Mouse (Mus musculus) CD8-positive naive resting alpha-beta T cell, adult 2 months (primary cell): ENCODE data around the gene Abl1.

Source experiments
- DNase-seq, 2 experiments: peaks; one replicate each; pipeline ENCODE4 v3.0.0; 2022; ENCODE audit warnings: low read depth in 2 of 2, low spot score in 2 of 2

Gene Abl1

DNA sequence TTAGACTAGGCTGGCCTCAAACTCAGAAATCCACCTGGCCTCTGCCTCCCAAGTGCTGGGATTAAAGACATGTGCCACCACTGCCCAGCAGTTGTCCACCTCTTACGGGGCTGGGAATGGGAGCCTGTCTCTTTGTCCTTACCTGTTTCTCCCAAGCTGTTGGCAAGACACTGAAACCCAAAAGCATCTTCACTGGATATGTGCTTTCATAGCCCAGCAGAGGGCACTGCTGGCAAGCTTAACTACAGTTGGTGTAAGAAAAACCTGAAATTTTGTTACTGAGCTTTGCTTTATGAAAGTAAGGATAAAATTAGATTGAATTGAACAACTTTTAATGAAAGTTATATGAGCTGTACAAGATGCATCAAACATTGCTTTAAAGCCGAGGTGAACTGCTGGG, 4.5 kb upstream of the Abl1 start:
- DNase-seq = peak; percentile 40 to 60

DNA sequence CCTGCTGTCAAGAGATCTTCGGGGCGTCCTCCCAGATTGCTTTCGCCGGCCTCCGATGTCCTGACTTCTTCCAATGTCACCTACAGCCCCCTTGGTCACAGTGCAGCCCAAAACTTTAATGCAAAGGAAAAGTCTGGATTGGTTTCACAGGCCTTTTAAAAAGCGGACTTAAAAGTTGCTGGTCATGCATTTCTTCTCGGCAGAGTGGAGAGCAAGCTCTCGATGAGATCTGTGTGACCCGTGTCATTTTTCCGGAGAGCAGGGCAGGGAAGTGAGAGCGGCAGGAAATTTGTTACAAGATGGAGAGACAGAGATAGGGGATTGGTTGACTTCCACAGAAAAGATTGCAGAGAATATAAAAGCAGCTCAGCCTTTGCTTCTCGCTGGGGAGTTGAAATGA, 869 bp downstream of the Abl1 start:
- DNase-seq = no peak

DNA sequence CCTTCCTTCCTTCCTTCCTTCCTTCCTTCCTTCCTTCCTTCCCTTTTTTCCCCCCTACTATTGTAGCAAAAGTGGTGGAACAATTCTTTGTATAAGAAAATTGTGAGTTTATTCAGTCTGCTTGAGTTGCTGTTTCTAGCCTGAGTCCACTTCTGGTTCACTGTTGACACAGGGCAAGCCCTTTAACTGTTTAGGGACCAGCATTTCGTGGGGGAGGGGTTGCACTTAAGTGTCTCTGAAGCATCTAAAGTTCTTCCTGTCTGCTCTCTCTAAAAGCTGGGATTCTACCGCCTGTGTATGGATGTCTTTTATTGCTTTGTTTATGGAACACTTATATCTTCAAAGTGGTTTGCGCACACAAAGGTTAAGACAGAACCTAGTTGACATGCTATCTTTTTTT, 1.9 kb downstream of the Abl1 start:
- no peak for DNase-seq

DNA sequence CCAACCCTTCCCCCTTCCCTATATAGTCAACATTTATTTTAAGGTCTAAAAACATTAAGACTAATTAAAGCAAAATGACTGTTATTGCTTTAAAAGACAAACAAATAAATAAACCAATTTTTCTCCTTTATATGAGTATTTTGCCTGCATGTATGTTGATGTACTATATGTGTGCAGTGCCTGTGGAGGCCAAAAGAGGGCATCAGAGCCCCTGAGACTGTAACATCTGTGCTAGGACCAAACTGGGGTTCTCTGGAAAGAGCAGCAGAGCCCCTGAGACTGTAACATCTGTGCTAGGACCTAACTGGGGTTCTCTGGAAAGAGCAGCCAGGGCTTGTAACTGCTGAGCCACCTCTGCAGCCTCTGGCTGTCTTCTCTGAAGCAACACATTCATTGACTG, 10.0 kb downstream of the Abl1 start:
- no peak for DNase-seq

DNA sequence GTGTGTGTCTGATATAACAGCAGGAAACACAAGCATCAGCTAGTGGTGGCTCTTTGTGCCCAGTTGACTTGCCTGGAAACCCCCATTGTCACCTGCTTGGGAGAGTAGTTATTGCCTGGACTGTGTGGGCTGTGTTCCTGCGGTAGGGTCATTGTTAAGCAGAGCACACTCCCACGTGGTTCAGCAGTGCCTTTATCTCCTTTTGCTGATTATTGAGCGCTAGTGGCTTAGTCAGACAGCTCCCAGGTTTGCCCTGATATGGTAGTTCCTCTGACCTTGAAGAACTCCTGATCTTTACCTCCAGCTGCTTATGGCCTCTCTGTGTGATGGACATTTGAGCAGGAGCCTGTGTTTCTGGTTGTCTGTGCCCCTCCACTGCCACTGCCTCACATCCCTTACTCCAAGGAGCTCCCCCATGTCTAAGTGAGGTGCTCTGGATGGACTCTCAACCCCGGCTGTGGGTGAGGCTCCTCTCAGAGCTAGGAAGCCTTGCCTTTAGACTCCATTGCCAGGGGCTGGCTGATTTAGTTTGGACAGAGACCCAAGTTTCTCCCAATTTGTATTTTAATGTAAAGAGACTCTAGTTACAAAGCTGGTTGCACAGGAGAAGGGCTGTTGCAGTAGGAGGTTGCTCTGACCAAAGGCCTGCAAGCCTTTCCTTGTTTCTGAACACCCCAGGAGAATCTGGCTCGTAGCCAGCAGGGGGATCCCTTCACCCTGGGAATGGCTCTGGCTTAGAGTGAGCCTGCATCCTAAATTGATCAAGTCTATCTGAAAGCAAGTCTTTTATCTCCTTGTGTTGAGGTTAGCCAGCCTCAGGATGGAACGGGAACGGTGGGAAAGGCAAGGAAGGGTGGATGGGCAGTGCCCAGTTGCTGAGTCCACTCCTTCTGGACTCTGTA, 12.6 kb downstream of the Abl1 start:
- no peak for DNase-seq

DNA sequence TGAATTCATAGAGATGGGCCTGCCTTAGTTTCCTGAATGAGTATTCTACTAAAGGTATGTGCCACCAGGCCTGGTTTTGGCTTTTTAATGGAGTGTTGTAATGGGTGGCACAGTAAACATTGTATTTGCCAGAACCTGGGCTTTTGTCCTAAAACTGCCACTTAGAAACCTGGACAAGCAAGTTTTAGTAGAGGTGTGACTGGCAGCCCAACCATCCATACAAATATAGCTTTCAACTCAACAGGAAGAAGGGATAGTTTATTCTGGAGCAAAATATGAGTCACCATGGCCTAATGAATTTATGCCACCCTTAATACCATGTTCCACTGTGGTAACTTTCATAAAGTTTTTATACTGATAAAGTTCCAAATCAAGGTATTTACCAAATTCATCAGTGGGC, 15.1 kb downstream of the Abl1 start:
- no peak for DNase-seq

DNA sequence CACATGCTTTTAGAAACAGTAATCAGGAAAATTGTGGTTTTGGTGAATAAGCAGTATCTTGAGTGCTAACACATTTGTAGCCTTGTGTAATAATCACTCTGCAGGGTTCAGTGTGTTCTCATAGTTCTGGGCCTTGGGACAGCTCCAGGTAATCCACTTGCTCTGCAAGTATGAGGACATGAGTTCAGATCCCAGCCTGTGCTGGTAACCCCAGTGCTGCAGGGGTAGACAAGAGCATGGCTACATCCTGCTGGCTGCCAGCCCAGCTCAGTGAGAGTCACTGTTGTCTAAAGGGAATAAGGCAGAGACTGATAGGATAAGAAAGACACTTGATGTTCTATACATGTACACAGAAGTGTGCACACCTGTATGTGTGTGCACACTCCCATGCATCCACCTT, 17.7 kb downstream of the Abl1 start:
- DNase-seq = no peak

DNA sequence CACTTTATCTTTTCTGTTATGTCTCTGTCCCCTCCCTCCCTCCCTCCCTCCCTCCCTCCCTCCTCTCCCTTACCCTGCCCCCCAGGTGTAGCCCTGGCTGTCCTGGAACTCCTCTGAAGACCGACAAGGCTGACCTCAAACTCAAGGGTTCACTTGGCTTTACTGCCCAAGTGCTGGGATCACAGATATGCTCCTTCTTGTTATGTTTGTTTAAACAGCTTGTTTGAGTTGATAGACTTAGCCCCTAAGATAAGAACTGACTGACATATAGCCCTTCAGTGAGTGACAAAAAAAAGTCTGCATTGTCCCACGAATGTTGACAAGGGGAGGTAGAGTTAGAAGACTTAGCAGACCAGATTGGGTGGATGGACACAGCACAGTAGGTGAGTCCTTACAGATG, 18.4 kb downstream of the Abl1 start:
- no peak for DNase-seq

DNA sequence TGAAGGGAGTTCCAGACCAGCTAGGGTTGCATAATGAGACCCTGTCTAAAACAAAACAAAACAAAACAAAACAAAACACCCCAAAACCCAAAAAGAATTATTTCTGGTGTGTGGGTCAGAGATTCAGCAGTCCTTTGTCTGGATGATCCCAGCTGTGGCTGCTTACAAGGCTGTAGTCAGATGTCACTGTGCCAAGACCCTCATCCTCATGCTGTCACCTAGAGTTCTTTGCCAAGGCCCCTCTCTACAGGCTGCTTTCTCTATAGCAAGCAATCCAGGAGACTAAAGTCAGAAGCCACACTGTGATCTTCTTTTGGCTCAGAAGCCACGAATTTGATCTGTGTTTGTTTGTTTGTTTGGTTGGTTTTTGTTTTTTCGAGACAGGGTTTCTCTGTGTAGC, 24.5 kb downstream of the Abl1 start:
- DNase-seq = no peak

DNA sequence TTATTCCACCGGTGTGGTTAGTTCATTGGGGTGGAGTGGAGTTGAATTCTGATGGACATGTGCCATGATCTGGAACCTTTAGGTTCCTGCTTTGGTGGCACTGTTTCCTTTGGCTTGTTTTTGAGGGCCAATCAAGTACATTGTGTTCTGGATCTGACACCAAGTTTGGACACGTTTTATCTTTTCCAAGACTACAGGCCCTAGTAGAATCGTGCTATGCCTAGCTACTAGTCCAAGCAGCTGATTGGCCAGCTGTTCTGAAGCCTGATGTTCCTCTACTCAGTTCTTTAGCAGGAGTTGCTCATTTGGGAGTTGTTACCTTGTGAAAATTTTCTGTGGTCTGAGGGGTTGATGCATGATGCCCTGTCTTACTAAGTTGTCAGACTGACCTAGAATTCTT, 25.6 kb downstream of the Abl1 start:
- no peak for DNase-seq

DNA sequence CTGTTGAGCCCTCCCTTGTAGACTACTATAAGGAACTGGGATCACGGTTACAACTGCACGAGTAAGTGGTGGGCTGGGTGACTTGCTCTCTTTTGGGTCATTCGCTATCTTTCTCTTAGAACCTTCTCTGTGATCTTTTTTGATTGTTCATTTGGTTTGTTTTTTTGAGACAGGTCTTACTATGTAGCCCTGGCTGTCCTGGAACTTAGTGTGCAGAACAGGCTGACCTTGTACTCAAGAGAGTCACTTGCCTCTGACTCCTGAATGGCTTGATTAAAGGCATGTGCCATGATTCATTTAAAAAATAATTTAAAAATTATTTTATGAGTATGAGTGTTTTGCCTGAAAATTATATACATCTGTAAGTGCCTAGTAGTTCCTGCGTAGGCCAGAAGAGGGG, 26.6 kb downstream of the Abl1 start:
- no peak for DNase-seq

DNA sequence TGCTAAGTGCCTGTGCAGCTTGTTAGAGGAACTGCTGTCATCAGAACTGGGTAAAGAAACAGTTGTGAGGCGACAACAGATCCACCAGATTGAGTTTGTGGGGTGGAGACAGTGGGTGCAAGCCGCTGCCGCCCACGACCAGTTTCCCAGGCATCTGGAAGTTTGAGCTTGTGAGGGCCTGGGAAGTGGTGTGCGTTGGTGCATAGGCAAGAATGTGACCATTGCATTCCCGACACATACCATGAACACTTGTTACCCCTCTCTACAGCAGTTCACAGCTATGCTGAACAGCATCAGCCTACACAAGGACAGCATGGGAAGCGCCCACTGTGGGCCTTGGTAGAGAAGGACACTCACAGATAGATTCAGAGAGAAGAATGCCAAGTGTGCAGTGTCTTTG, 27.8 kb downstream of the Abl1 start:
- DNase-seq = no peak

DNA sequence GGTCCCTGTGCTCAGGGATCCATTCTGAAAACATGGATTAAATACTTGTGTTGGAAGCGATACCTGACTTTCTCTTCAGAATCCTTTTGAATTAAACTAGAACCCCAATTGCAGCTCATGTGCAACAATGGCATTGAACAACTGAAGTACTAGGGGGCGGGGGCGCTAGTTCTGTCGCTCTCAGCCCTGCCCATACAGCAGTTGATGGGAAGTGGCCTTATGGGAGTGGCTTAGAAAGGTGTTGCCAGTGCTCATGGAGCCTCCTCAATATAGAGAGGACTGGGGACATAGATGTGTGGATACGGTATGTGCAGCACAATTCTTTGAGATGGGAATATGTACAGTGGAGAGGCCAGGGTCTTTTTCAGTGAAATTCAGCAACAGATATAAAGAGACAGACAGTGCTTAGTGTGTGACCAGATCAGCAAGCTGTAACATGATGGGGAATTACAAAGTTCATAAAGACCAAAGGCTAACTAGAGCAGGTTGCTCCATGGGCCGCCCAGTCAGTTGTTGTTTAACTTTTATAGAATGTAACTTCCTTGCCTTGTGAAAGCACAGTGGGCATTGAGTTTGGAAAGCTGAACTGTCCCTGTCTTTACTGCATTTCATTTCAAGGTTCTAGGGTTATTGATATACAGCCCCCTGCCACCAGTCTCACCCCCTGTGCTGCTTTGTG, 31.2 kb downstream of the Abl1 start:
- DNase-seq = no peak

DNA sequence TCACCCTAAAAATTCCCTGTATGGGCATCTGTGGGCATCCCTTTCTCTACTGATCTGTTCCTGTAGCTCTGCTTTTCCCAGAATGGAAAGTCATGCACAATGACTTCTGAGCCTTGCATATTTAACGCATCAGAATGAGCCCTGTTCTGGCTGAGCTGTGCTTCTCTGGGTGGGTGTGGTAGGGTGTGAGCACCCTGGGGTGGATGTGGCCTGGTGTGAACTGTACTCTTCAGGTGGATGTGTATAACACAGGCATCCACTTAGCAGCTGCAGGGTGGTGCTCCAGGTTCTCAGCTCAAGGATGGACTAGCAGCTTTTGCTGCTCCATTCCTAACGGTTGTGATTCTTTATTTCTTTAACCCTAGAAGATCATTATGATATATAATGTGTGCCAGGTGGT, 31.8 kb downstream of the Abl1 start:
- no peak for DNase-seq

DNA sequence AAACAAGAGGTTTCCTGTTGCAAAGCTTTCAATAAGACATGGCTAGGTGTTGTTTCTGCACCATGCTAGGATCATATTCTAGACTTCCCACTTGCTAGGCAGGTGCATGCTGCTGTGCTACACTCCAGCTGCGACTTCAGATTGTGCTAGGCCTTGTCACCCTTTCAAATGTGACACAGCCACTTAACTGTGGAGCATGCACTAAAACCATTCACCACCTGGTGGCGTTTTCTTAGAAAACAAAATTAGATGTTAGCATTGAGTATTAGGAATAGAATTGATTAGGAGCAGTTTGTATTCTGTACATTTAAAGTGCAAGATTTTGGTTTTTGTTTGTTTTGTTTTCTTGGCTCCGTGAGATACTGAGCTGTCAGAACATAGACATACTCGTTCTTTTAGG, 32.6 kb downstream of the Abl1 start:
- DNase-seq = no peak

DNA sequence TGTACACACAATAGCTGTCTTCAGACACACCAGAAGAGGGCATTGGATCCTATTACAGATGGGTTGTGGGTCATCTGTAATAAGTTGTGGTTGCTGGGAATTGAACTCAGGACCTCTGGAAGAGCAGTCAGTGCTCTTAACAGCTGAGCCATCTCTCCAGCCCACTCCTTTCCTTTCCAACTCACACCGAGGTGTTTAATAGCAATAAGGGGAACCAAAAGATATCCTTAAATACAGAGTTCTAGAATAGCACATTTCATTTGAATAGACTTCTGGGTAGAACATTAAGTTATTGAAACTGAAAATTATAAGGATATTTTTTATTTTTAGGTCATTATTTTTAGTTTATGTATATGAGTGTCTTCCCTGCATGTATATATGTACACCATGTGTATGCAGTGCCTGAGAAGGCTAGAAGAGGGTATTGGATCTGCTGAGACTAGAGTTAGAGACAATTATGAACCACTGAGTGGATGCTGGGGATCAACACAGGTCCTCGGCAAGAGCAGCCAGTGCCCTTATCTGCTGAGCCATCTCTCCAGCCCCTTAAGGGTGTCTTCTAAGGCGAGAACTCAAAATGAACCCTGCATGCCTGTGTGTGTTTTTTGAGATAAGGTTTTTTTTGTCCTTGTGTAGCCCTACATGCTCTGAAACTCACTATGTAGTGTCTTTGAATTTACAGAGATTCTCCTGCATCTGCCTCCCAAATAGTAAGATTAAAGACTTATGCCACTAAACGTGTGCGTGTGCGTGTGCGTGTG, 36.7 kb downstream of the Abl1 start:
- DNase-seq = no peak

DNA sequence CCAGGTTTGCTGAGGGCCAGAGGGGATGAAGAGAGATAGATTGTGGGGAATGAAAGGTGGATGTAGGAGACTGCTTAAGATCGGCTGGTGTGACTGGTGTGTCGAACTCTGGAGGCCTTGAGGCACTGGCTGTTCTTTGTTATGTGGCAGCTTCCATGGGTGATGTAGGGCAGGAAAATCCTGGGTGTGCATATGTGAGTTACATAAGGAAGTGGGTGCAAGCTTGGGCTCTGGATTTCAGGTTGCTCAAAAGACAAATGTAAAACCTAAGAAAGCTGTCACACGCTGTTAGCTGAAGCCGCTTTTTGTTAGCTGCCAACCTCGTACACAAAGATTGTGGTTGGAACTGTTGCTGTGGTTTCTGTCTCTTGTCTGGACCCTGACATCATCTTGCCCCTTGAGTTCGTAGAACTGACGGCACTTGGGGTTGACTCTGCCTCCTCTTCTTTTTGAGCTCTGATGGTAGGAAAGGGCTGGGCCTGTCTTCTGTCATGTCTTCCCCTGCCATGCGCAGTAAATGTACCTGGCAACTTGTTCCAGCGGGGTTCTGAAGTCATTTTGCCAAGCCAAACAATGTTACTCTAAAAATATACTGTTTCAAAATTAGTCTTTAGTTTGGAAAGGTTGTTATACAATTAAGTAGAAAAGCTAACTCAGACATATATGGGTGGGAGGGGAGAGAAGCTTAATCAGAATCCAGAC, 39.6 kb downstream of the Abl1 start:
- DNase-seq = peak; percentile 46 to 52

DNA sequence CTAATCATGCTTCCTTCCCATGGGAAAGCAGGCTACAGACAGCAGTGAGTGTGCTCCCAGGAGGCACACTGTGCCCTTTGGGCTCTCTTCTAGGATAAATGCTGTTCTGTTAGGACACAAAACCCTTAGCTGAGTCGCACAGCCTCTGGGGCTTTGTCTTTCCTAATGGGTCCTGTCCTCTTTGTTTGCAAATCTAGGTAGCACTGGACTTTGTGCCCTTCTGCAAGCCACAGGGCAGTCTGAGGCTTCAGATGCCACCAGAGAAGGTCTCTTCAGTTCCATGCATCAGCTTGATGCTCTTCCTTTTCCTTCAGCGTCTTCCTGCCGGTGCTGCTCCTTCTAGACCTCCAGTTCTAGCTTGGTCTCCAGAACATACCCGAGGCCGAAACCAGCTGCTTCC, 42.5 kb downstream of the Abl1 start:
- DNase-seq = no peak

DNA sequence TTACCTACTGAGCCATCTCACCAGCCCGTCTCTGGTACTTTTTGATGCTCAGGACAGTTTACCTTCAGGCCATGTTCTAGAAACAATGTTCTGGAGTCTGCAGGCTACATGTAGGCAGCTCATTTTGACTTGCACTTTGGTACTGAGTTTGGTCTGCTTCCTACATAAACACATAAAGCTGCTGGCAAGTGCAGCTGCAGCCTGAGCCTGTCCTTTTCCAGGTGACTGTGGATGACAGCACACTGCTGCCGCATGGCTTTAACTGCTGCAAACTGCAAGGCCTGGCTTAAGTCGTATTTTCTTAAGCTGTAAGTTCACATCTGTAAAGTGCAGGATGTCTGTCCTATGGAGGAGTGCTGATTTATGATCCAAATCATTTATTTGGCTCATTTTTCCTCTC, 44.3 kb downstream of the Abl1 start:
- no peak for DNase-seq

DNA sequence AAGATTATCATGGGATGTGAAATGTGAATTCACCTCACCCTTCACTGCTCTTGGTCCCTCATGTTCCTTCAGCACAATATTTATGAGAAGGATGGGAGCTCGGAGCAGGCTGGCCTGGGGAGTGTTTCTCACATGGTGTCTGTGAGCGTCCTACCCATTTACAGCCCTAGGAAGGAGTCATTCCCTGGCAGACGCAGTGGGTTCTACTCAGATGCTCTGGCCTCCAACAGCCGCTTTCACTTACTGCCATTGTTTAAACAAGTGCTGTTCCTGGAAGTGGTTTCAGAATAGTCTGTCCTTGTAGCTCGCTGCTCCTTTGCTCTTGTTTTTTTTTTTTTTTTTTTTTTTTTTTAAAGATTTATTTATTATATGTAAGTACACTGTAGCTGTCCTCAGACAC, 45.4 kb downstream of the Abl1 start:
- DNase-seq = no peak

DNA sequence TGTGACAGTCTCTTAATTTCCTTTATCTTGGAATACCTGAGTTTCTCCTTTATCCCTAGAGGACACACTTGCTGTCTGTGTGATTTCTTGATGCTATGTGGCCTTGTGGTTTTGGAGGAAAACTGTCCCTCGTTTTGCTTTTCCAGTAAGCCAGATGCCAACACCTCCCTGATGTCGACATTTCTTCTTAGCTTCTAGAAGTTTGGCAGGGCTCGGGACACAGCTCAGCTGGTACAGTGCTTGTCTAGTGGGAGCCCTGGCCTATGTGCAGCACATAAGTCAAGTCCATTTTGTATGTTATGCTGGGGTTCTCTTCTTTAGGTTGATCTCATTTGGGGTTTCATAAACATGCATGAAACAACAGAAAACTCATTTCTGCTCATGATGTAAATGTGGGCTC, 50.9 kb downstream of the Abl1 start:
- no peak for DNase-seq
